Mouse (Mus musculus) left cerebral cortex, adult 6 months (tissue): ENCODE data around the gene Mettl26. TPM values are rescaled to one million over a fixed set of nuclear protein-coding genes. Genes with fewer than 3 reads are reported as not detected.

Source experiments
- long read RNA-seq, 2 experiments: library from polyadenylated mRNA; unstranded; transcript quantifications; one replicate each; pipeline ENCODE4 v2.0.0; 2019 to 2020
- polyA plus RNA-seq: library from polyadenylated mRNA; unstranded; fragments of <200 nt; fragmentation: Nextera tagmentation; gene quantifications from 2 replicates; pipeline ENCODE4 v1.2.3, GENCODE M21; 2021

The Mettl26 gene
- 65.7 and 79.7 TPM in 2 replicates for polyA plus RNA-seq
- long read RNA-seq, experiment 1, transcript Mettl26-201 (6 exons, 1,243 nt): minor isoform, 7 of 53 reads
- long read RNA-seq, experiment 1, transcript Mettl26-204 (5 exons, 1,026 nt): major isoform, 13 of 53 reads
- long read RNA-seq, experiment 1, partial matches to known transcripts: 7 of 53 reads
- long read RNA-seq, experiment 1, other reads (novel, unspliced or antisense): 26 of 53 reads
- long read RNA-seq, experiment 2, transcript Mettl26-201 (6 exons, 1,243 nt): major isoform, 43 of 101 reads
- long read RNA-seq, experiment 2, transcript Mettl26-204 (5 exons, 1,026 nt): minor isoform, 32 of 101 reads
- long read RNA-seq, experiment 2, partial matches to known transcripts: 13 of 101 reads
- long read RNA-seq, experiment 2, other reads (novel, unspliced or antisense): 11 of 101 reads

GRCm38 (mm10) chr17:25874721-25875170, at the start of gene Mettl26:
TSS of gene Mettl26 (plus strand) at chr17:25875074.

GRCm38 (mm10) chr17:25828712-25829557, 45.9 kb upstream of the Mettl26 start, which contains the start of gene Jmjd8:
TSS of gene Jmjd8 (plus strand) at chr17:25828867.

DNA sequence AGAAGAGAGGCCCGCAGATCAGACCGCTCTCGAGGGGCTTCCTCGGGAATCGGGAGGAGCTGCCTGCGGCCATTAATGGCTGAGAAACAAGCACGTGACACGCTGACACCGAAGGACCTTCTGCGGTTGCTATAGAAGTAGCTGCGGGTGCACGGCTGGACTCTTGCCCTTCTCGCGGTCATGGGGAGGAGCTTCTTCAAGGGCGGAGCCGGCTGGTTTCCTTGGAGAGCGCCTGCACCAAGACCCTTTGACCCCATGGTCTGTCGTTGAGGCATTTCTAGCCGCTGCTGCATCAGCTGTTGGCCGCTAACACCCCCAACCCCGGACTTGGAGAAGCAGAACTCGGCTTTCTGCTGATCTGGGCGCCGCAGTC, 41.6 kb upstream of the Mettl26 start, which contains the start of gene Stub1:
Gene Stub1 (minus strand): TSS at position 114 of the 373 bp plus-strand sequence.

GRCm38 (mm10) chr17:25837076-25837410, 37.8 kb upstream of the Mettl26 start, which contains the start of gene Rhbdl1:
TSS of gene Rhbdl1 (minus strand) at chr17:25837295.

DNA sequence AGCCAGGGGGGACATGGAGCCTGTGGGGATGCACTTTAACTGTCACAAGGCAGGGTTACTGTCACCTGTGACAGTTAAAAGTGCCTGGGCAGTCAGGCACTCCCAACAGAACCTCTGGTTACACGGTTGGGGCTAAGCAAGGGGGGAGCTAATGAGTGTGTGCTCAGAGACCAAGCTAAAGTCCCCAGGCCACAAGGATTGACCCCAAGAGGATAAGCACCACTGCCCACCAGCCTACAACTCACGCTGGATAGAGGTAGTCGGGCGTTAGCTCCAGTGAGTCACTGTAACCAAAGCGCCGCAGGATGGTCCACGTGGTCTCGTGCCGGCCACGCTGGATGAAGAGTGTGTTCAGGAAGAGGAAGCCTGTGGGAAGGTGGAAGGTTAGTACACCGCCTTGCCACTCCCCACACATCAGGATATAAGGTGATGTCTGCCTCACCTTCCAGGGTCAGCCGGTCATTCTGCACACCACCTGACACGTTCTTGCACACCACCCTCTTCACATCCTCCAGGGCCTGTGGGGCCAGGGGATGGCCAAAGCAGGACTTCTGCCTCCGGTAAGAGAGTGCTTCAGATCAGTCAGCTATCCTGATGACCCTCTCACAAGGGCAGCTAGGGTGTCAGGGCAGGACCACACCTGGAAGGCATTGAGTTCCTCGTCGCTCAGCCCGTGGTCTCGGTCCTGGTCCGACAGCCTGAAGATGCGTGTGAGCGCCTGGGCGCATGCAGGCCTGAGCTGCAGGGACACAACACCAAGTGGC, 33.6 kb upstream of the Mettl26 start, which contains the start of gene Gm20683:
Gene Gm20683 (minus strand): TSS at position 647 of the 764 bp plus-strand sequence.

GRCm38 (mm10) chr17:25844396-25844901, 30.4 kb upstream of the Mettl26 start, which contains the start of gene Rhot2:
TSS of gene Rhot2 (minus strand) at chr17:25844851.

GRCm38 (mm10) chr17:25860832-25861703, 13.8 kb upstream of the Mettl26 start, which contains the start of gene Wdr90:
TSS of gene Wdr90 (minus strand) at chr17:25861501.

DNA sequence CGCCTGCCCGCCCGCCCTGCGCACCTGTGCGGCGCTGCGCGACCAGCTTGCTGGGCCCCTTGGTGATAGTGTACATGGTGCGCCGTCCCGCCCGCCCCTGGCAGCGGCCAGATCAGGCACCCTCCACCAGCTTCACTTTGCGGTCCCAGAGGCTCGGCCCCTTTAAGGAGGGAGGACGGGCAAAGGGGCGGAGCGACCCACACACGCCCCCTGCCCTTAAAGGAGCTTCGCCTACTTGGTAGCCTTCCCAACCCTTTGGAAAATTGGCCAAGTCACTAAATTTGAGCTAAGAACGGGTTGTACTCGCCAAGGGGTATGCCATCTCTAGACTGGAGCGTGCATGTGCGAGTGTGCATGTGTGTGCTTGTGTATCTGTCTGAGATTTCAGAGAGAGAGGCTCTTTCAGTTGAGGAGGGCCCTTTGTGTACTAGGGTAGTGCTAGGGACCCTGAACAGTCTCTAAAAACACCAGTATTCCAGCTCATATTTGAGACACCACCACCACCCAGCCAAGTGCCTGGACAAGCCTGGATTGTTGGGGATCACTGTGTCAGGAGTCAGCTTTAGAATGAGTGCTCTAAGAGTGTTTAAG, 6.2 kb upstream of the Mettl26 start, which contains the start of gene Mcrip2:
Gene Mcrip2 (minus strand): TSS at position 164 of the 591 bp plus-strand sequence.

GRCm38 (mm10) chr17:25880196-25880910, 5.5 kb downstream of the Mettl26 start, which contains the start of gene Wfikkn1:
TSS of gene Wfikkn1 (minus strand) at chr17:25880858.

DNA sequence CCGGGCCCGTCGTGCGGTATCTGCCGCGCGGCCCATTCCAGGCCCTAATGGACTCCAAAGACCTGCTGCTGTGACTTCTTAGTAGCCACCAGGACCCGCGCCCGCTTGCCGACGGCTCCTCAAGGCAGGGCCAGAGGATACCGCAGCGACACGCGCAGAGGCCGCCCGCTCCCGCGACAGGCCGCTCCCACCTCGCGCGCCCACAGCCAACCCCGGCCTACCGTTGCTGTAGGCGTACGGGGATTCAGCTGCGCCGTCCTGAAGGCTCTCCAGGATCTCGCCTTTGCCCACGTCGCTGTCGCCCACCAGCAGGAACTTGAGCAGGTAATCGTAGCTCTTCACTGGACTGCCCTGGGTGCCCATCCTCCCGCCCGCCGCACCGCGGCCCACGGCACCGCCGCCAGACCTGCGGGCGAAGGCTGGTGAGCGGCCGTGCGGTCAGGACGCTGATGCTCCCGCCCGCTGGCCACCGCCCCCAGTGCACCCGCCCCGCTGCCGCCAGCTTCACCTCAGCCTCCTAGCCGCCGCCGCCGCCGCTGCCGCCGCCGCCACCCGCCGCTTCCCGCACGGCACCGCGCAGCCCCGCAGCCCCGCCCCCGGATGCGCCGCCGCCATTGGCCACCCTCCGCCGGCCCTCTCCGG, 44.4 kb downstream of the Mettl26 start, which contains the start of gene Rab40c:
Gene Rab40c (minus strand): TSS at position 584 of the 642 bp plus-strand sequence.

Other genes starting within 250 kb of the Mettl26 start
- 835 and 992 TPM in 2 replicates for gene Gng13, start 157.9 kb upstream of the Mettl26 start, polyA plus RNA-seq
- 0.97 and 1.5 TPM in 2 replicates for gene Chtf18, start 147.7 kb upstream of the Mettl26 start, polyA plus RNA-seq
- 59.3 and 64.4 TPM in 2 replicates for gene Rpusd1, start 147.4 kb upstream of the Mettl26 start, polyA plus RNA-seq
- 0.20 and 0.21 TPM in 2 replicates for gene Mslnl, start 139.0 kb upstream of the Mettl26 start, polyA plus RNA-seq
- 0.72 and 1.0 TPM in 2 replicates for gene Msln, start 120.7 kb upstream of the Mettl26 start, polyA plus RNA-seq
- 27.4 and 37.4 TPM in 2 replicates for gene Narfl, start 101.3 kb upstream of the Mettl26 start, polyA plus RNA-seq
- 114 and 123 TPM in 2 replicates for gene Haghl, start 89.4 kb upstream of the Mettl26 start, polyA plus RNA-seq
- gene Ccdc78, start 88.5 kb upstream of the Mettl26 start, polyA plus RNA-seq: 0.31 and 0.39 TPM in 2 replicates
- 147 and 187 TPM in 2 replicates for gene Fam173a, start 82.2 kb upstream of the Mettl26 start, polyA plus RNA-seq
- gene AC134908.4, start 79.4 kb upstream of the Mettl26 start, polyA plus RNA-seq: 4.0 and 5.4 TPM in 2 replicates
- gene Metrn, start 77.9 kb upstream of the Mettl26 start, polyA plus RNA-seq: 11.7 and 12.8 TPM in 2 replicates
- gene Fbxl16, start 66.0 kb upstream of the Mettl26 start, polyA plus RNA-seq: 213 and 331 TPM in 2 replicates
- 12.1 and 16.0 TPM in 2 replicates for gene Wdr24, start 51.4 kb upstream of the Mettl26 start, polyA plus RNA-seq
- 31.5 and 33.5 TPM in 2 replicates for gene Jmjd8, start 46.2 kb upstream of the Mettl26 start, polyA plus RNA-seq
- 348 and 416 TPM in 2 replicates for gene Stub1, start 41.7 kb upstream of the Mettl26 start, polyA plus RNA-seq
- gene Rhbdl1, start 37.8 kb upstream of the Mettl26 start, polyA plus RNA-seq: 10.7 and 55.8 TPM in 2 replicates
- gene Gm20683, start 33.3 kb upstream of the Mettl26 start, polyA plus RNA-seq: 1.4 and 5.1 TPM in 2 replicates
- 7.3 and 8.2 TPM in 2 replicates for gene Rhot2, start 30.2 kb upstream of the Mettl26 start, polyA plus RNA-seq
- gene Wdr90, start 13.6 kb upstream of the Mettl26 start, polyA plus RNA-seq: 1.5 and 2.0 TPM in 2 replicates
- 35.6 and 38.4 TPM in 2 replicates for gene Mcrip2, start 6.3 kb upstream of the Mettl26 start, polyA plus RNA-seq
- 0.06 and 0.07 TPM in 2 replicates for gene Wfikkn1, start 5.8 kb downstream of the Mettl26 start, polyA plus RNA-seq
- gene Rab40c, start 44.7 kb downstream of the Mettl26 start, polyA plus RNA-seq: 8.7 and 18.7 TPM in 2 replicates
- 94.5 and 96.0 TPM in 2 replicates for gene Pigq, start 69.9 kb downstream of the Mettl26 start, polyA plus RNA-seq
- gene Nhlrc4, start 69.9 kb downstream of the Mettl26 start, polyA plus RNA-seq: 0.26 and 0.48 TPM in 2 replicates
- gene A930017K11Rik, start 77.5 kb downstream of the Mettl26 start, polyA plus RNA-seq: 0.49 and 0.78 TPM in 2 replicates
- gene Capn15, start 110.7 kb downstream of the Mettl26 start, polyA plus RNA-seq: 9.2 and 14.4 TPM in 2 replicates
- 7.5 and 13.3 TPM in 2 replicates for gene Rab11fip3, start 194.5 kb downstream of the Mettl26 start, polyA plus RNA-seq
- 39.5 and 46.4 TPM in 2 replicates for gene Decr2, start 215.3 kb downstream of the Mettl26 start, polyA plus RNA-seq
- 6.0 and 6.4 TPM in 2 replicates for gene Nme4, start 220.5 kb downstream of the Mettl26 start, polyA plus RNA-seq
- gene Tmem8, start 238.2 kb downstream of the Mettl26 start, polyA plus RNA-seq: 3.1 TPM in 2 replicates
- gene Mrpl28, start 248.4 kb downstream of the Mettl26 start, polyA plus RNA-seq: 164 and 186 TPM in 2 replicates